Mouse (Mus musculus) cerebellum, adult 2 months (tissue): ENCODE results near the gene Acadsb. TPM values are rescaled to one million over a fixed set of nuclear protein-coding genes. Genes with fewer than 3 reads are reported as not detected.
"Not testable (repeated sequence)": the region's sequence is repeated elsewhere in the genome, so short reads cannot be mapped to it uniquely, and the experiment has no call there.

Experiments used
- DNase-seq, 2 experiments: peaks; one replicate each; pipeline ENCODE4 v3.0.0; 2021
- H3K27ac ChIP-seq: fragments of 200-500 bp; 2 replicates; pipeline ENCODE4 v1.5.1; 2012; ENCODE audit warnings: low read length, control low read depth, inconsistent platforms; ENCODE audit not compliant: insufficient read depth
- H3K27me3 ChIP-seq: fragments of 200-500 bp; 2 replicates; pipeline ENCODE4 v1.6.1; 2012; ENCODE audit warnings: inconsistent platforms, mild to moderate bottlenecking, low read length, moderate library complexity; ENCODE audit not compliant: control insufficient read depth, insufficient read depth
- H3K4me1 ChIP-seq: fragments of 200-500 bp; 2 replicates; pipeline ENCODE4 v1.6.1; 2011; ENCODE audit warnings: low read length; ENCODE audit not compliant: control insufficient read depth, insufficient read depth
- H3K4me3 ChIP-seq: fragments of 200-500 bp; replicated peaks from 2 replicates; pipeline ENCODE3; 2011; ENCODE audit warnings: mild to moderate bottlenecking, low read depth, low read length, control low read depth; ENCODE audit not compliant: insufficient read depth
- CTCF ChIP-seq: fragments of 200-500 bp; IDR thresholded peaks from 2 replicates; pipeline ENCODE4 v1.5.1; 2011; ENCODE audit warnings: low read depth, mild to moderate bottlenecking, control low read depth, low read length, moderate library complexity, borderline replicate concordance; ENCODE audit not compliant: insufficient read depth
- POLR2A ChIP-seq: fragments of 200-500 bp; IDR thresholded peaks from 2 replicates; pipeline ENCODE4 v1.6.1; 2011; ENCODE audit warnings: low read length, control low read depth, borderline replicate concordance; ENCODE audit not compliant: insufficient read depth
- WGBS: fragments of 180-500 bp; shearing (Covaris S2); methylation state at CpG from one replicate; pipeline ENCODE4 v1.1.7; 2018; 5-methylcytosine and 5-hydroxymethylcytosine counted together
- polyA plus RNA-seq: library from polyadenylated mRNA; depleted of rRNA; stranded (reverse); fragments of >200 nt; gene quantifications from 2 replicates; pipeline ENCODE4 v1.2.3, GENCODE M21; 2012

Gene Acadsb
- polyA plus RNA-seq, 1 experiment, result 36.7 TPM

DNA sequence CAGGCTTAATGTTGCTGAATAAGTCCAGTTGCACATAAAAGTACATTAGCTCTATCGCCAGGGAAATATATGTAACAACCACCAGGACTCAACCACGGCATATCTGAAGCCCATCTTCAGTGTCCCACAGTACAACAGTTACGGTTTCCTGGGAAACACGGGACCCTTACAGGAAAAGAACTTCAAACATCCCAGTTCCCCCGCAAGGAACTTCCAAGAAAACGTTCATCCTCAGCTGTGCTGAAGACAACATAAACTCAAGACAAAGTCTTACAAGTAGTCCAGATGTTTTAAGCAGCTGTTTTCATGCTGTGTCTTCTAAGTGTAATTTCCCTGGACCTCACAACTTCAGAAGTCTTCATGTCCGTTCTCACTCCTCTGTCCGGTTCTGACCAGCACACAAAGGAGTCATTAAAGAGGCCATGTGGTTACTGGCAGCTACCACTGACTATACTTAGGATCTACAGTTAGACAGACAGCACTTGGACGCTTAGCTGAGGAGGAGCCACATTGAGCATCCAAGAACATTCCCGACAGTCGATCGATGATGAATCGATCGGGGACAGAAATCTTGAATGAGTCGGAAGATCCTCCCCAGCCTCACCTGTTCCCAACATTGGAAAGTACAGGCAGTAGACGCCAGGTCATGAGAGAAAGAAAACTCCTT is 947 bp upstream of the Acadsb start:
- DNase-seq, result no peak
- H3K27ac ChIP-seq, result peak overlapping the region; percentile 71; the same call in 1 of the 2 replicates
- peak overlapping the region; percentile 98 for H3K4me3 ChIP-seq
- no peak for TF ChIP-seq POLR2A
- WGBS, result 4% methylated on average over 16 of the region's 16 CpGs
- H3K4me1 ChIP-seq, result no peaks in the 10 kb centered on the region; the same call in 1 of the 2 replicates
- H3K27me3 ChIP-seq, result no peaks in the 10 kb centered on the region

DNA sequence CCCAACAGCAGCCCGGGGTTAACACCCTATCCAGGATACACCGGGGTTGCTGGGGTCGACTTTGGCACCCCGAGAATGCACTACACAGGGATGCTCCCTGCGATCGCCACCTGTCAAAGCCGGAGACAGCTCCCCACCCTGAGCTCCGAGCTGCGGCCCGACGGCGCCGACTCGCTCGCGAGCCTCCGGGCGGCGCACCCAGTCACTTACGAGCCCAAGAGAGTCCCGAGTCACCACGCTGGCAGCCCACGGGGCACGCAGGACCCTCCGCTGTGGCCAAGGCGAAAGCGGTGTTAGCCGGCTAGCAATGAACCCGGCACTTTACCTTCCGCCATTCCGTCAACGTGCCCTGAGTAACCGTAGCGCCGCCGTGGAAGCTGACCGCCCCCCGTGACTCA is 414 bp upstream of the Acadsb start:
- DNase-seq, result no peak
- under 1% methylated on average over 38 of the region's 38 CpGs for WGBS
- Histone ChIP-seq H3K4me1 (no peaks in the 10 kb centered on the region; the same call in 1 of the 2 replicates), H3K4me3 (peak overlapping the region; percentile 98), H3K27me3 (no peaks in the 10 kb centered on the region), H3K27ac (peak overlapping the region; percentile 71)
- TF ChIP-seq POLR2A (no peak), CTCF (no peak)

DNA sequence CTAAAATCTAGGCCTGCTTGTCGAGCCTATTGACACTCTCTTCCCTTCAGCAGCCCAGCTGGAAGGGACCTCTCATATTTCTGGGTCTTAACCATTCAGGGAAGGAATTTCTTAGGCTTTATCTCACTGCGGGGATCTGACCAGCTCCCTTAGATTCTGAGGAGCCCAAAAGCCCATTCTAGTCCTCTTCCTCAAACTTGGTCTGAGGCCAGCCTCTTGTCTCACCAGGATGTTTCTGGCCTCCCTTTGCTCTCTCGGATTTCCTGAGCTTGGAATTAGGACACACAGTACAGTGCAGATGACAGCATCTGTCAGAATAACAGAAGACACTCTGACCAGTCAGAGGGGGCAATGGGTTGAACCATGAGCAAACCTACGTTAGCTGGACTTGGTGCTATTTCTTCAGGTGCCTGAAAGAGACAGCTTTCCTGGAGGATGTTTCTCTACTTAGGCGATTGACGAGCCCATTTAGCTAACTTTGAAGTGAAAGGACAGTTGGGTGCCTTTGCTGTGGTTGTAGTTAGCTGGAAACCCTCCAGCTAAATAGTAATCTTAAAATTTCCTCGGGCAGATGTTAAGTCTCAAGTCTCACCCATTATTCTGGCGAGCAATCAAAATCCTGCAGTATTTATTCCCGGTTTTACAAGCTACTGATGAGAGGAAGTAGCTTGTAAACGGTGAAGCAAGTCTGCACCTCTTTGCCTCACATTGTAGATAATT is 980 bp downstream of the Acadsb start:
- Histone ChIP-seq H3K4me1 (no peaks in the 10 kb centered on the region; the same call in 1 of the 2 replicates), H3K4me3 (peak overlapping the region; percentile 56), H3K27me3 (no peaks in the 10 kb centered on the region), H3K27ac (no peak overlapping the region)
- DNase-seq, result peak in 1 of 2 experiments; percentile 21
- TF ChIP-seq CTCF, result no peak
- no peak for TF ChIP-seq POLR2A
- 36% methylated on average over 10 of the region's 10 CpGs for WGBS

DNA sequence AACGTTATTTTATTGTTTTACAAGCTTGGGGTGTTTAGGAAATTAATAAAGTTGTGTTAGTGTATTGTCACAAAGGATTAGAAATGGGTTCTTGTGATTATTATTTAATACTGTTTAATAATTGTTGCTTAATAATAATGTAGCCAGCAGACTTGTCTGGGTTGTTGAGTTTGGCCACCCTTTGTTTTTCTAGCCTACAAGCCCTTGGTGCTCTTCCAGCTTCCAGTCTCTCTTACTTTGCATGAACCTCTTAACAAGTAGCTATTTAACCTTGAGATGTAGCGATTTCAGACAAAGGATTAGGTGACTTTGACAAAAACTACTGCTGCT is 1.5 kb downstream of the Acadsb start:
- Histone ChIP-seq H3K4me3 (no peak overlapping the region), H3K27ac (no peak overlapping the region), H3K27me3 (no peaks in the 10 kb centered on the region), H3K4me1 (no peaks in the 10 kb centered on the region; the same call in 1 of the 2 replicates)
- DNase-seq, result no peak
- WGBS, result 80% methylated on average over 2 of the region's 2 CpGs
- TF ChIP-seq CTCF, result no peak
- no peak for TF ChIP-seq POLR2A

DNA sequence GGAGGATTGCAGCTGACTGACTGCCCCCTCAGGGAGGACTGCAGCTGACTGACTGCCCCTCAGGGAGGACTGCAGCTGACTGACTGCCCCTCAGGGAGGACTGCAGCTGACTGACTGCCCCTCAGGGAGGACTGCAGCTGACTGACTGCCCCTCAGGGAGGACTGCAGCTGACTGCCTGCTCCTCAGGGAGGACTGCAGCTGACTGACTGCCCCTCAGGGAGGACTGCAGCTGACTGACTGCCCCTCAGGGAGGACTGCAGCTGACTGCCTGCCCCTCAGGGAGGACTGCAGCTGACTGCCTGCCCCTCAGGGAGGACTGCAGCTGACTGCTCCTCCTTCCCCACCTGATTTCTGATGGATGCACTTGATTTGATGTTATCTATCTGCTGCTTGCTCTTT is 6.3 kb downstream of the Acadsb start:
- not testable (repeated sequence) for DNase-seq, H3K4me1 ChIP-seq

DNA sequence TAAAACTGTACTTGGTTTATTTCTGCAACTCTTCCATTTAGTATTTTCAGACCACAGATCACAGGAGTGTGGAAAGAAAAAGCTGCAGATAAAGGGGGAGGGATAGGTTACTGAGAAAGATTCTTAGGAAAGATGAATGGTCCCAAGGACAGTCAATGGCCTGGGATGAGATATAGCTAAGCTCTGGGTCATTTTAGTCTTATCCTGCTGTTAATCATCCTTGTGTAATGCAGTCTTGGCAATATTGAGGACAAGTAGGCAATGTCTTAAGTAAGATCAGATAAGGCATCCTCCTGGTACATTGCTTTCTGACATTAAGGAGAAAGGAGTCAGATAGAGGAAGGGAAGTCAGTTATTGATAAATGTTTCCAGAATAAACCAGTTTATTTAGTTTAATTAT is 7.2 kb downstream of the Acadsb start:
- no peak for TF ChIP-seq CTCF
- no peak for TF ChIP-seq POLR2A
- Histone ChIP-seq H3K4me1 (no peaks in the 10 kb centered on the region), H3K27me3 (no peaks in the 10 kb centered on the region), H3K4me3 (no peak overlapping the region), H3K27ac (no peak overlapping the region)
- no peak for DNase-seq

More for the DNA sequence above, 6.3 kb downstream of the Acadsb start:
- H3K4me3 ChIP-seq, H3K27ac ChIP-seq, H3K27me3 ChIP-seq: not testable (repeated sequence)

DNA sequence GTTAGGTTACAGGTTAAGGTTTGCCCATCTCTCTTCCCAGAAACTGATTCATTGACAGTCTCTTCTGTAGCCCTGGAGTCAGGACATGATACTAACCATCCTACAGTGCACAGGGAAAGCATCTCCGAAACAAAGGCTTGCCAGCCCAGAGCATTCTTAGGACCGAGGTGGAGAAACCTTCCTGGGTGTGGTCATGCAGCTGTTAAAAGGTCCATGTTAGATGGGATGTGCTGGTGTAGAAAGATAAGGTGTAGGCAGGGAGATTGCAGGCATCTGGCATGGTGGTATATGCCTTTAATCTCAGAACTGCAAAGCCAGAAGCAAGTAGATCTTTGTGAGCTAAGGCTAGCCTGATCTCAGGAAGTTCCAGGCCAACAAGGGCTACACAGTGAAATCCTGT is 14.5 kb downstream of the Acadsb start:
- TF ChIP-seq POLR2A (no peak), CTCF (no peak)
- no peak for DNase-seq
- H3K27ac ChIP-seq, result no peak overlapping the region
- H3K27me3 ChIP-seq, result no peaks in the 10 kb centered on the region
- H3K4me3 ChIP-seq, result no peak overlapping the region
- H3K4me1 ChIP-seq, result no peaks in the 10 kb centered on the region
- WGBS, result 91% methylated on average over 2 of the region's 2 CpGs

DNA sequence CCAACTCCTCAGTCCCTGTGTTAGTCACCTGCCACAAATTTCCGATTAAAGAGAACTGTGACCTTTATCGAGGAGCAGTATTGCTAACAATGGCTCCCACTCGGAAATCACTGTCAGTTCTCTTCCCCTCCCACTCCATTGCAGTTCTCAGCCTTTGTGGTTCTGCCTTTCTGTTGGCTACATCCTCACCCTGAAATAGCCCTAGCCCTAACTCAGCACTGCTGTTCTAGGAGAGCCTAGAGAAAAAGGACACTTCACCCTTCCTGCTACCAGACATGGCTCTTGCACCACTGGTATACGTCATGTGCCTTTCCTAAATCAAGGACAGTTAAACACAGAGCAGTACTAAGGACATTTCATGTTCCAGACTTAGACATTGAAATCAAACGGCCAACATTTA is 16.9 kb downstream of the Acadsb start:
- no peak overlapping the region for H3K4me3 ChIP-seq
- no peak for TF ChIP-seq CTCF
- no peak for TF ChIP-seq POLR2A
- no peaks in the 10 kb centered on the region for H3K27me3 ChIP-seq
- DNase-seq, result no peak
- H3K27ac ChIP-seq, result no peak overlapping the region
- 91% methylated on average over 5 of the region's 5 CpGs for WGBS
- H3K4me1 ChIP-seq, result no peaks in the 10 kb centered on the region
